Mouse (Mus musculus) embryonic facial prominence, embryonic 12.5 days (tissue): Measurements from ENCODE around the gene Slc19a1. TPM values are rescaled to one million over a fixed set of nuclear protein-coding genes. Genes with fewer than 3 reads are reported as not detected.
A peak's percentile ranks its signal among the peaks of the same experiment; 100 is the strongest.

ENCODE experiments used
- ATAC-seq: fragments of 200-750 bp; cut with Nextera tagmentation; 2 replicates; pipeline ENCODE4 v1.8.0; 2017; ENCODE audit not compliant: insufficient number of reproducible peaks, insufficient read depth, low FRiP score, low TSS enrichment
- H3K27ac ChIP-seq: fragments of 300-500 bp; sonication (generic); 2 replicates; pipeline ENCODE4 v1.5.1; 2016; ENCODE audit warnings: mild to moderate bottlenecking
- H3K27me3 ChIP-seq: fragments of 300-500 bp; sonication (generic); 2 replicates; pipeline ENCODE4 v1.6.1; 2016; ENCODE audit warnings: mild to moderate bottlenecking, moderate library complexity
- H3K36me3 ChIP-seq: fragments of 300-500 bp; sonication (generic); 2 replicates; pipeline ENCODE4 v1.6.1; 2016; ENCODE audit warnings: mild to moderate bottlenecking
- H3K4me1 ChIP-seq: fragments of 300-500 bp; sonication (generic); 2 replicates; pipeline ENCODE4 v1.6.1; 2016
- H3K4me2 ChIP-seq: fragments of 300-500 bp; sonication (generic); replicated peaks from 2 replicates; pipeline ENCODE4 v1.6.1; 2016; ENCODE audit warnings: mild to moderate bottlenecking, moderate library complexity
- H3K4me3 ChIP-seq: fragments of 300-500 bp; sonication (generic); 2 replicates; pipeline ENCODE4 v1.5.1; 2016; ENCODE audit warnings: mild to moderate bottlenecking
- H3K9ac ChIP-seq: fragments of 300-500 bp; sonication (generic); 2 replicates; pipeline ENCODE4 v1.6.1; 2016; ENCODE audit warnings: mild to moderate bottlenecking, moderate library complexity
- H3K9me3 ChIP-seq: fragments of 300-500 bp; sonication (generic); 2 replicates; pipeline ENCODE4 v1.6.1; 2016; ENCODE audit warnings: mild to moderate bottlenecking, moderate library complexity
- WGBS: fragments of 180-500 bp; shearing (Covaris S2); methylation state at CpG from one replicate; pipeline ENCODE4 v1.1.7; 2016; 5-methylcytosine and 5-hydroxymethylcytosine counted together
- polyA plus RNA-seq: library from polyadenylated mRNA; unstranded; fragments of >200 nt; fragmentation: Nextera tagmentation; extraction: Ambion mirVana; gene quantifications from 2 replicates; pipeline ENCODE4 v1.2.1, GENCODE M21; 2016

Gene Slc19a1
- polyA plus RNA-seq, 1 experiment from 2014 or later = 35.2 TPM

DNA sequence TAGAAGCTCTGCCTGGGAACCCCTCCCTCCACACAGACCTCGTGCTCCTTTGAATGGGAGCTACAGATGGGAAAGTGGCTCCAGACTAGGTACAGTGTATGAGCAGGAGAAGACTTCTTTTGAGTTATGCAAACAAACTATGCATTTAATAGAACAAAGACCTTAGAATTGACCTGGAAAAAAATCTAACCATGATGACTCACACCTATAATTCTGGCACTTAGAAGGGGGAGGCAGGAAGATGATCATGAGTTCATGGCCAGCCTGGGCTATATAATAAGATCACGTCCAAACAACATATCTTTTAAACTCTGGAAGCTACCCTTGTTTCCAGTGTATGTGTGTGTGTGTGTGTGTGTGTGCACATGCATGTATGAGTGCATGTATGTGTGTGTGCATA is 15.0 kb upstream of the Slc19a1 start:
- no peak for ATAC-seq
- H3K9ac ChIP-seq = no peak overlapping the region
- H3K36me3 ChIP-seq = no peaks in the 10 kb centered on the region
- H3K4me3 ChIP-seq = no peak overlapping the region
- 75% methylated on average over 2 of the region's 2 CpGs for WGBS
- H3K27me3 ChIP-seq = no peaks in the 10 kb centered on the region
- H3K27ac ChIP-seq = no peak overlapping the region
- no peak overlapping the region for H3K4me2 ChIP-seq
- H3K9me3 ChIP-seq = no peaks in the 10 kb centered on the region
- no peaks in the 10 kb centered on the region for H3K4me1 ChIP-seq

DNA sequence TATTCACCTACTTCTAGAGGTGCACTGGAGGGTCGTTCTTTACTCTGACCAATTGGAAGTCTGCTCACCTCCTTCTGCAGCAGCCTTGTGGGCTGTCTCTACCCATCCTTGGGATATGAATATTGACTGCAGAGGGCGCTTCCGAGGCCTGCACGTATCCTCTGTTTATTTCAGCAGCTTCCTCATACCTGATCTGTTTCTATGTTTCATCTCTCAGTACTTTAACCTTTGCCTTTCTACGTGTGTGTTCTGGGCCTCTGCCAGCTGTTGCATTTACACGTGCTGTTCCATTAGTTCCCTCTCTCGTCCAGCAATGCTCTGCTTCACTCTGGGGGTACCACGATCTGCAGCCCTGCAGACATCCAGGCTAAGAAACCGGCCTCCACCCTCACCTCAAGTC is 14.4 kb upstream of the Slc19a1 start:
- Histone ChIP-seq H3K4me2 (no peak overlapping the region), H3K9me3 (no peaks in the 10 kb centered on the region), H3K27ac (no peak overlapping the region), H3K9ac (no peak overlapping the region), H3K4me3 (no peak overlapping the region), H3K36me3 (no peaks in the 10 kb centered on the region), H3K27me3 (0 out of 2 replicates have a peak, but pooled peaks cover 2% of the 10 kb centered on the region), H3K4me1 (no peaks in the 10 kb centered on the region)
- ATAC-seq = no peak
- 66% methylated on average over 9 of the region's 9 CpGs for WGBS

DNA sequence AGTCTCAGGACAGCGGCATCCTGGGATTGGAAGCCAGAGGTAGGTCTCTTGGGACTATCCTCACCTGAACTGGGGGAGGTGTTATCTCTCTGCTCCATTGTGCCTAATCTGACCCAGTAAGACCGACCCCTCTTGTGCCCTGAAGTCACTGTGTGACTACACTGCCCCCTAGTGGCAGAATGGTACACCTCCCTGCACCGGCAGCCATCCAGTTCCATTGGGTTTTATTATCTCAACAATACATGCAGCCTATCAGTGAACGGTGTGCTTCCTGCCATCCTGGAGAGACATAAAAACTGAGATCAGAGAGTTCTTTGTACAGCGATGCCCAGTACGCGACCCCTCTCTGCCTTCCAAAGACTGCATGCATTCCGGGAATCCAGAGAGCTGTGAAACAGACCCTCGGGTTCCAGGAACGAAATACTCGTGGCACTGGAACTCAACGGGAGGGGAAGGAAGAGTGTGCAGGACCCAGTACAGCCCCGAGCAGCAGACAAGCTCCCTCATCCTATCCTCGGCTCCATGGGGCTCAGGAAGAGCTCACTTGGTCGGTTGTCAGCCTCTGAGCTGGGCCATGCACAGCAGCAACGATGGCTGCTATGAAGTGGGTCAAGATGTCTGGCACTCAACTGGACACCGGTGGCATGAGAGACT is 10.5 kb upstream of the Slc19a1 start:
- Histone ChIP-seq H3K27ac (no peak overlapping the region), H3K27me3 (0 out of 2 replicates have a peak, but pooled peaks cover 2% of the 10 kb centered on the region), H3K4me3 (no peak overlapping the region), H3K4me1 (no peaks in the 10 kb centered on the region), H3K36me3 (no peaks in the 10 kb centered on the region), H3K9me3 (no peaks in the 10 kb centered on the region), H3K9ac (no peak overlapping the region), H3K4me2 (peak overlapping the region; percentile 33)
- 32% methylated on average over 17 of the region's 17 CpGs for WGBS
- peak; percentile 57; the same call in 1 of the 2 replicates for ATAC-seq

DNA sequence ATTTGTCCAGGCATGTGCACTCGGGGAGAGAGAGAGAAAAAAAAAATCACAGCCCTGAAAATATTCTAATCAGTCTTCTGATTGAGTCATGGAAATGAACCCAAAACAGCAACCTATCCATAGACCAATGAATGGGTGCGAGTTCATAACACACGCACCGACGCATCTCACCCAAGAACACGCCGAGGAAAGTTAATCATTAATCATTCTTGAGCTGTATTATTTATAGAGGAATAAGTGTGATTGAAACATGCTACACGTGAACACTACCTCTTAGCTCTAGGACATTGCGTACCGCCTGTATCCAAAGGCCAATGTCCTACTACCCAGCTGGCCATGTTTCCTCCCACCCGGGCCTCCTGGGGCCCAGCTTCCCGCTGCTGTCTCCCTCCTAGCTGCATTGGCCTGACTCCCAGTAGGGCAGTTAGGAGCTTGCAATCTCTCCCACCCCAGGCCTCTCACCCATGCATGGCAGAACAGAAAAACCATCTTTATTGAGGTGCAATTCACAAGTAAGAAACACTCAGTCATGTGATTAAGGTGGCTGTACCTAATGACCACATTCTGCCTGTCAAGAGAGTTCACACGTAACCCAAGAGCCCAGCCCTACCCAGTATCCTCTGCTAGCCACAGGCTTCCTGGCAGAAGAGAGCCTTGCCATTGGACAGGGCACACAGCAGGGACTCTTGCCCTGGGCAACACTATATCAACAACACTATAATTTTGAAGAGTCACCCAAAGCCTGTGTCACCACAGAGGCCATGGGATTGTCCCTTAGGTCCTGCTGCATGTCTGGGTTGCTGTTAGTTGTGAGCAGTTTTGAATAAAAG is 9.5 kb upstream of the Slc19a1 start:
- Histone ChIP-seq H3K9ac (no peak overlapping the region), H3K4me3 (no peak overlapping the region), H3K4me1 (no peaks in the 10 kb centered on the region), H3K9me3 (no peaks in the 10 kb centered on the region), H3K27ac (no peak overlapping the region), H3K36me3 (no peaks in the 10 kb centered on the region), H3K4me2 (no peak overlapping the region), H3K27me3 (0 out of 2 replicates have a peak, but pooled peaks cover 2% of the 10 kb centered on the region)
- WGBS = 80% methylated on average over 13 of the region's 13 CpGs
- ATAC-seq = no peak

DNA sequence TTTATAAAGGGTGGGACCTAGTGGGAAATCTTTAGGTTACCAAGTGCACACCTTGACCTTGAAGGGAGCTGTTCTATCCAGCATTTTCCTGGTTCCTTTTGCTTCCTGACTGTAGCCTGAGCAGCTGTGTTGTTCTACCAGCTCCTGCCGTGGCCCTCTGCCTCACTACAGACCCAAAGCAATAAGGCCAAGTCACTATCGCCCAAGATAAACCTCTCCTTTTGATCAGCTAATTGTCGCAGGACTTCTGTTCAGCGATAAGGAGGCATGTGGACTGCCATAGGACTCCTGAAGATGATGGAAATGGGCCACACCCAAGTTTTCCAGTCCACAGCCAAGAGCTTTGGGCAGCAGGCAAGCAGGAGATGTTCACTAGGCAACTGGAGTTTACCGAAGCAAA is 7.8 kb upstream of the Slc19a1 start:
- no peak for ATAC-seq
- 0 out of 2 replicates have a peak, but pooled peaks cover 2% of the 10 kb centered on the region for H3K27me3 ChIP-seq
- H3K27ac ChIP-seq = no peak overlapping the region
- no peak overlapping the region for H3K9ac ChIP-seq
- H3K4me1 ChIP-seq = no peaks in the 10 kb centered on the region
- no peaks in the 10 kb centered on the region for H3K36me3 ChIP-seq
- H3K9me3 ChIP-seq = no peaks in the 10 kb centered on the region
- H3K4me3 ChIP-seq = no peak overlapping the region
- H3K4me2 ChIP-seq = no peak overlapping the region
- WGBS = 78% methylated on average over 5 of the region's 5 CpGs

DNA sequence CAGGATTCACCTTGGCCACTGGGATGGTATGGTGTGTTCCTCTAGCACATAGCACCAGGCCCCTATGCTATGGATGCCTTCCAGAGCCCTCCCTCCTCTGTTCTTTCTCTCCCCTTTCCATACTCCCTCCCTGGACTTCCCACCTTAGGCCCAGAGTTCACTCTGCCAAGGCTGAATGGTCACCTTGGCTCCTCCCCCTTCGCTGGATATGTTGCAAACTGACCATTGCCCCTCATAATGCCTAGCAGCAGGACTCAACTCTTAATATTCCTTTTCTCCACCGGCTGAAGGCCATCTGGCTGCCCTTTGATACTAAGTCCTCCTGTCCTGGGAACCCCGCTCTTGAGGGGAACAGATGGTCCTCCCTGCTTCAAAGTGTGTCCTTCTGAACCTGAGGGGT is 5.1 kb upstream of the Slc19a1 start:
- no peak for ATAC-seq
- Histone ChIP-seq H3K36me3 (no peaks in the 10 kb centered on the region), H3K9ac (no peak overlapping the region), H3K9me3 (no peaks in the 10 kb centered on the region), H3K4me1 (no peaks in the 10 kb centered on the region), H3K4me2 (no peak overlapping the region), H3K27ac (no peak overlapping the region), H3K27me3 (0 out of 2 replicates have a peak, but pooled peaks cover 6% of the 10 kb centered on the region), H3K4me3 (no peak overlapping the region)
- 72% methylated on average over 3 of the region's 3 CpGs for WGBS

DNA sequence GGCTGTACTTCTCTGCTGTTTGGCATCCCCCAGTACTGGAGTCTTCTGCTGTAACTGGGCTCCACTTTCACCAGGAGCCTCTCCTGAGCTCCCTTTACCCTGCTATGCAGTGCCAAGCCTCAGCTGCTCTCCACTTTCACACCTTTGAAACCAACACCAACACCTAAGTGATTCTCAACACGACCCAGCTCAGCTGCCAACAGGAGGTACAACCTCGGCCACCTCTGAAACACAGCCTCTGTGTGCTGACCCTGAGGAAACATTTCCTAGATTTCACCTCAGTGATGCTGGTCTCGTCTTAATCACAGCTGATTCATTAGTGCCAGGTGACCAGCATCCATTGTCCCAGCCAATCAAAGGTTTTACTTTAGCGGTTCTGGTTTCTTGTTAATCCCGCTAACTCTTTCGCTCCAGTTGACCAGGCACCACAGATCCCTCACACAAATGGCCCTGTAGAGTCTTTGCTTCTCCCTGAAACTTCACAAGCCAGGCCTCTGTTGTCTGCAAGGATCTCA is 3.2 kb upstream of the Slc19a1 start:
- no peaks in the 10 kb centered on the region for H3K36me3 ChIP-seq
- H3K4me2 ChIP-seq = no peak overlapping the region
- 0 out of 2 replicates have a peak, but pooled peaks cover 4% of the 10 kb centered on the region for H3K27me3 ChIP-seq
- ATAC-seq = no peak
- H3K4me3 ChIP-seq = no peak overlapping the region
- no peak overlapping the region for H3K27ac ChIP-seq
- 76% methylated on average over 6 of the region's 6 CpGs for WGBS
- no peaks in the 10 kb centered on the region for H3K9me3 ChIP-seq
- peaks cover 3% of the 10 kb centered on the region for H3K4me1 ChIP-seq
- no peak overlapping the region for H3K9ac ChIP-seq

DNA sequence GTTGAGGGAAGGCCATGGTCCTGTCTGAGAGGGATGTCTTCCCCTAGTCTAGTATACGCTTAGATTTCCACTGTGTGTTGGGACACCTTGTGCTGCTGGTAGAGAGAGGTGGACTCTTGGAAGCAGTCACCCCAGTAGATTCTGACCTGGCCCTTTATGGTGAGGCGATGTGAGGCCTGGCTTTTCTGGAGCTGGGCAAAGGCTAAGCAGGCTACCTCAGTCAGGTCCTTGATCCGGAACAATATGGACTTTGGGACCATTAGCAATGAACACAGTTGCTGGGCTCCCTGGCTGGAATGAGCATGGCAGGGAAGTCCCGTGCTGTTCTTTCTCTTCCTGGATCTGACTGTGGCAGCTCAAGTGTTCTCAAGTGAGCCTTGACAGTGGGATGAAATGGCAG is 2.3 kb upstream of the Slc19a1 start:
- Histone ChIP-seq H3K9me3 (no peaks in the 10 kb centered on the region), H3K4me1 (peaks cover 12% of the 10 kb centered on the region), H3K36me3 (no peaks in the 10 kb centered on the region), H3K4me3 (no peak overlapping the region), H3K4me2 (no peak overlapping the region), H3K27ac (no peak overlapping the region), H3K27me3 (0 out of 2 replicates have a peak, but pooled peaks cover 4% of the 10 kb centered on the region), H3K9ac (no peak overlapping the region)
- WGBS = 91% methylated on average over 4 of the region's 4 CpGs
- no peak for ATAC-seq

DNA sequence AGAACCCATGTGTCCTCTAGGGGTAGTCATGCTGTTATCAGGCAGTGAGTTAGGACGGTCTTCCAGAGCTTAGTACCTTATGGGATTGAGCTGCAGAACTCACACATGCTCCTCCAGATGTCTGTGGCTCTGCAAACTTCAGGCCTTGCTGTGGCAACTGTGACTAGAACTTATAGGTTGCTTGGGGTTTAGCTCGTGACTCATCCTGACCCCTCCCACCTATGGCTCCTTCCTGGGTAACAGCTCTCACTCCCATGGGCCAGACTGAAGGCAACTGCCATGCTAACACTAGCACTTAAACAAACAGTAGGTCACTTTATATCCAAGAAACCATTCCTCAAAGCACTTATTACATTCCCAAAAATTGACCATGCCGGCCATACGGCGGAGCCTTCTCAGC is 1.4 kb upstream of the Slc19a1 start:
- ATAC-seq = no peak
- 88% methylated on average over 5 of the region's 5 CpGs for WGBS
- H3K9me3 ChIP-seq = no peaks in the 10 kb centered on the region
- no peak overlapping the region for H3K4me3 ChIP-seq
- no peaks in the 10 kb centered on the region for H3K36me3 ChIP-seq
- H3K4me1 ChIP-seq = peaks cover 18% of the 10 kb centered on the region
- H3K4me2 ChIP-seq = no peak overlapping the region
- H3K27me3 ChIP-seq = 0 out of 2 replicates have a peak, but pooled peaks cover 4% of the 10 kb centered on the region
- H3K9ac ChIP-seq = no peak overlapping the region
- H3K27ac ChIP-seq = no peak overlapping the region

DNA sequence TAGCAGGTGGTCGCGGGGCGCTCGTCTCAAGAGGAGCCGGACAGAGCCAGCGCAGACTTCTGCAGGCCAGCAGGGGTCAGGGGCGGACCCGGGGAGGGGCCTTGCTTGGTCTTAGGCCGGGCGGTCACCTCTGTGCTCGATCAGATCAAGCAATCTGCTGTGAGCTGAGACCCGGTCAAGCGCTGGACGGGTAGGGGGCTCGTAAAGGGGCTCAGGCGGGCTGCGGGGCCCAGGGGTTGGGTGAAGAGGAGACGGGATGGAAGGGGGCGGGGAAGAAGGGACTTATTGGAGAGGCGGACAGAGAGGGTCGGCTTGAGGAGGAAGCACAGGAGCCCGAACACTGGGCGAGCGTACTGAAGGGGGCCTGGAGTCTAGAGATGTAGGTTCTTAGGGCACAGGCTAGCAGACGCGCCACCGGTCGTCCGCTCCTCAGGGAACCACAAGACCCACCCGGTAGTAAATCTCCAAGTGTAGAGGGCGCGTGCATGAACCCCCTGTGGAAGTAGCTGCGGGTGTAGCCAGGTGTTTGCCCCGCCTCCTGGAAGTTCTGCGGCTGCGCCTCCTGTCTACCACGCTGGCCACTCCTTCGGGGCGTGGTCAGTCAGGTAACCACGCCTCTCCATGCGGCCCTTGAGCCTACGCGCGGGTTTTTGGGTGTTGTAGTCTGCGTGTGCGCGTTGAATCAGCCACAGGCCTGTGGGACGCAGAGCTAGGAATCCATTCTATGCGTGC is 716 bp downstream of the Slc19a1 start:
- Histone ChIP-seq H3K9ac (peak overlapping the region; percentile 70), H3K27me3 (0 out of 2 replicates have a peak, but pooled peaks cover 4% of the 10 kb centered on the region), H3K4me2 (peak overlapping the region; percentile 91), H3K9me3 (no peaks in the 10 kb centered on the region), H3K4me3 (peak overlapping the region; percentile 59), H3K36me3 (peaks cover 6% of the 10 kb centered on the region; the same call in 1 of the 2 replicates), H3K4me1 (peaks cover 18% of the 10 kb centered on the region), H3K27ac (peak overlapping the region; percentile 42; the same call in 1 of the 2 replicates)
- WGBS = under 1% methylated on average over 49 of the region's 49 CpGs
- peak; percentile 88 for ATAC-seq

DNA sequence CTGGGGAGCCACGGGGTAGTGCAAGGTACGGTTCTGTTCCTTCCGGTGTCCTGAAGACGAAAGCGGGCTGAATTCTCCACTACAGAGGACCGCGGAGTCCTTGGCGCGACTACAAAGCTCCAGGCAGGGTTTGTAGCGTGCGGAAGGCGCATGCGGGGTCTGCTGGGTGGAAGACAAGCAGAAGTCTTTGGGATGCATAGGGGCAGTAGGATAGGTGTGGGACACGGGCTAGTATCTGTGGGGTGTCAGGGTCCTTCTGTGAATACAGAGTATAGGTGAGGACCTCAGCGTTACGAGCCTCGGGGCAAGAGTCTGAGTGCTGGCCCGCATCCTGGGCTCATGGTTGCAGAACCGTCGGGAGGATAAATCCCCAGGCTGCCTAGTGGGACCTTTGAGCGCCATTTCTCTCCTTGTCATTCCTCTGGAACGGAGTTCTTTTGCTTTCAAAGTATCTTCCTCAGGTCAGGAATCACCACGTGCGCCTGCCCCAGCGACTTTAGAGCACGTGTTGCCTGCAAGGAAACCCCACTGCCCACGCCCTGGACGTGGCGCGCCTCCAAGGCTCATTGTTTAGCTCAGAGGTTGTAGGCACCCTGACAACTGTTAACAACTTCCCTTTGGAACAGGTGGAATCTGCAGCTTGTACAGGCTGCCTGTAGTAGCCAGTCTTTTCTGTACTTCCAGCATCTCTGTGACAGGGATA is 1.4 kb downstream of the Slc19a1 start:
- Histone ChIP-seq H3K4me1 (peaks cover 18% of the 10 kb centered on the region), H3K27me3 (0 out of 2 replicates have a peak, but pooled peaks cover 4% of the 10 kb centered on the region), H3K27ac (no peak overlapping the region), H3K4me3 (peak overlapping the region; percentile 59), H3K36me3 (peaks cover 7% of the 10 kb centered on the region; the same call in 1 of the 2 replicates), H3K9ac (peak overlapping the region; percentile 64), H3K9me3 (no peaks in the 10 kb centered on the region), H3K4me2 (peak overlapping the region; percentile 91)
- under 1% methylated on average over 30 of the region's 30 CpGs for WGBS
- peak; percentile 67 for ATAC-seq
